Mouse (Mus musculus) layer of hippocampus, postnatal 10 days (tissue): Measurements from ENCODE around the gene Adamts14. TPM values are rescaled to one million over a fixed set of nuclear protein-coding genes. Genes with fewer than 3 reads are reported as not detected.
A peak's percentile ranks its signal among the peaks of the same experiment; 100 is the strongest.

Experiments
- DNase-seq, 2 experiments: peaks; one replicate each; pipeline ENCODE4 v3.0.0; 2021; ENCODE audit warnings: low spot score in 2 of 2
- total RNA-seq, 2 experiments: library from RNA; stranded (reverse); gene quantifications; 2 replicates each; pipeline ENCODE4 v1.2.3; 2021

The Adamts14 gene
- total RNA-seq, 2 experiments from 2014 or later = 1.2 to 1.4 TPM

GRCm38 (mm10) chr10:61188010-61188409 is 85.2 kb downstream of the Adamts14 start:
- no peak for DNase-seq

- no peak for DNase-seq
Observed at GRCm38 (mm10) chr10:61187001-61187400, 86.2 kb downstream of the Adamts14 start.

- no peak for DNase-seq
Observed at GRCm38 (mm10) chr10:61179927-61180326, 93.3 kb downstream of the Adamts14 start.

GRCm38 (mm10) chr10:61178687-61179086 is 94.6 kb downstream of the Adamts14 start:
- DNase-seq = no peak

GRCm38 (mm10) chr10:61177751-61178150 is 95.5 kb downstream of the Adamts14 start:
- no peak for DNase-seq

GRCm38 (mm10) chr10:61176221-61176790 is 96.9 kb downstream of the Adamts14 start:
- DNase-seq = no peak

- peak; percentile 24 to 29 for DNase-seq
Observed at GRCm38 (mm10) chr10:61175442-61176204, 97.6 kb downstream of the Adamts14 start.

- DNase-seq = no peak
Observed at GRCm38 (mm10) chr10:61174711-61175441, 98.4 kb downstream of the Adamts14 start.

GRCm38 (mm10) chr10:61172496-61172895 is 100.7 kb downstream of the Adamts14 start:
- DNase-seq = no peak

- DNase-seq = no peak
Observed at GRCm38 (mm10) chr10:61171654-61172053, 101.6 kb downstream of the Adamts14 start, which contains the start of gene Tbata. Gene Tbata, plus strand, starts transcription at chr10:61171954.

GRCm38 (mm10) chr10:61168393-61168792 is 104.8 kb downstream of the Adamts14 start:
- no peak for DNase-seq

GRCm38 (mm10) chr10:61167333-61168096 is 105.7 kb downstream of the Adamts14 start:
- no peak for DNase-seq

GRCm38 (mm10) chr10:61162366-61162765 is 110.9 kb downstream of the Adamts14 start:
- no peak for DNase-seq

- no peak for DNase-seq
Observed at GRCm38 (mm10) chr10:61160671-61161070, 112.6 kb downstream of the Adamts14 start.

GRCm38 (mm10) chr10:61160089-61160488 is 113.1 kb downstream of the Adamts14 start:
- DNase-seq = no peak

- no peak for DNase-seq
Observed at GRCm38 (mm10) chr10:61158594-61158993, 114.6 kb downstream of the Adamts14 start.

GRCm38 (mm10) chr10:61156453-61156852 is 116.8 kb downstream of the Adamts14 start:
- no peak for DNase-seq

GRCm38 (mm10) chr10:61155611-61156010 is 117.6 kb downstream of the Adamts14 start:
- no peak for DNase-seq

- no peak for DNase-seq
Observed at GRCm38 (mm10) chr10:61152131-61152530, 121.1 kb downstream of the Adamts14 start.

GRCm38 (mm10) chr10:61150616-61151015 is 122.6 kb downstream of the Adamts14 start:
- DNase-seq = no peak

- no peak for DNase-seq
Observed at GRCm38 (mm10) chr10:61149476-61149875, 123.8 kb downstream of the Adamts14 start.
